Mouse (Mus musculus) R1 (cell line): ENCODE measurements at regions not wholly inside any gene's neighbourhood (a gene's known extent, or its start where the extent isn't known, plus 50 kb on each side); places are given as distances from the start of the nearest gene placed in this dataset.
A peak's percentile ranks its signal among the peaks of the same experiment; 100 is the strongest.

Experiments used
- DNase-seq: peaks from one replicate; pipeline ENCODE4 v3.0.0-alpha.2; 2018; ENCODE audit warnings: low read depth, low spot score

GRCm38 (mm10) chr3:149360164-149360563 lies 369.8 kb upstream of the Adgrl2 start:
- DNase-seq = no peak

DNA sequence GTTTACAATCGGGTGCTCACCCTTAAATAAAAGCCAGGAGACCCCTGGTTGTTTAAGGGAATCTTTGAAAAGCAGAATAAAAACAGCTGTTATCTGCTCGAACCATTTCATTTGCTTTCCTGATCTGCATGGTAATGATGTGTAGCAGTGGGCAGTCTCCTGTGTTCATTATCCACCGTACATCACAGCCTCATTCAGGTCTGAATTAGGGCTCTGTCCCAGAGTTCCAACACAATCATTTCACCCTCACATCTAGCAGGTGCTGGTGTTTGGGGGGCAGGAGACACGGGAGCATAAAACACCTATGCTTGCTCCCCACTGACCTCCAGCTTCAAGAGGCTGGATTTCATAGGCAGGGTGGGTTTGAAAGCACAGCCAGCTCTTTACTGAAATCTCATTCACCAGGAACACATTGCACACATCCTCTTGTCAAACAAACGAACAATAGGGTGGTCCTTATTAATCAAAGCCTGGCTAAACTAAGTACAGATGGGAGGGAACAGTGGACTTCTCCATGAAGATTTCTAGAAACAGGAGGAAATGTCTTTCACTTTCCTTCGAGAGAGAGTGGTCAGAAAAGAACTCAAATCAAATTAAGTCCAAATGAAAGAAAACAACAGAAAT lies 368.3 kb upstream of the Adgrl2 start:
- no peak for DNase-seq

DNA sequence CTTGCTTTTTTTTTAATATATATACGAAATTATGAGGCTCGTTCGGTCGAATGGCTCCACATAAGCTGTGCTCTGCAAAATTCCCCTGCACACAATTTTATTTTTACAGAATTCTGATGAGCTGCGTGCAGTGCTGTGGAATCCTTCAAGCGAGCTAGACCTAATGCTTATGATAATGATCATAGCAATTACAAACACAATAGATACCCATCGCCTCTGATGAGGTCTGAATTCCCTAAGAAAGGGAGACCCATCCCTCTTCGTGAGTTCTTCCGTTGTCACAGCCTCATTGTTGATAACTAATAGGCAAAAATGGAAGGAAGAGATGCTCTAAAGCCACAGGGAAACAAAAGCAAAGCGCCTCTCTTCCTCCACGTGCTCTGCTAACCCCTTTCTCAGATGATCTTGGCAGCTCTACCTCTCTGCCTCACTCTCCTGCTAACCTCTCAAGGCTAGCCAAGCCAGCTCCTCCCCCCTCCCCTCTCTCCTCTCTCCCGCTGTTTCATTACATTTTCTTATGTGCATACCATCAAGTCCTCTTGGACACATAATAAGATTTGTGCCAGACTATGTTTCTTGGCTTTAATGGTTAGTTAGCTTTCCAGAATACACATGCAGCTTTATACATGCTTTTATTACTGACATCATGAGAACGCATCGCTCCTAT lies 367.7 kb upstream of the Adgrl2 start:
- DNase-seq = peak; percentile 44

GRCm38 (mm10) chr3:149357121-149357520 lies 366.8 kb upstream of the Adgrl2 start:
- DNase-seq = no peak

GRCm38 (mm10) chr3:149355362-149355761 lies 365.0 kb upstream of the Adgrl2 start:
- DNase-seq = peak; percentile 29

- DNase-seq = no peak
Observed at GRCm38 (mm10) chr3:149353958-149354357, 363.6 kb upstream of the Adgrl2 start.

DNA sequence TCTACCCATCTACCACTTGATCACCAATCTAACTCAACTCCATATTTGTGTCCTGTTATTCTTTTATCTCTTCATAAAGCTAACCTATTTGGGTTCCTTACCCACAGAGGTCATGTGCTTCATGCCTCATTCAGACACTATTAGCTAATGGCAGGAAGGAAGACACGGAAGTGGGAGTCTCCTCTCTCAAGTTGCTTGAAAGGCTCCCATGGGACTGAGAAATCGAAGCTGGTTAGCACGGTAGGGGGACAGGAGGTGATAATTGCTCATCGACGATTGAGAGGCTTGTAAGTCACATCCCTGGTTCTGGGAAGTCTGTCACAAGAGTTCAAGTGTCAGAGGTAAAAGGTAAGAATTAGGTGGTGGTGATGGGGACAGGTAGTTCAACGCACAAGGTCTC lies 362.2 kb upstream of the Adgrl2 start:
- DNase-seq = no peak

GRCm38 (mm10) chr3:149349731-149350130 lies 359.4 kb upstream of the Adgrl2 start:
- no peak for DNase-seq

DNA sequence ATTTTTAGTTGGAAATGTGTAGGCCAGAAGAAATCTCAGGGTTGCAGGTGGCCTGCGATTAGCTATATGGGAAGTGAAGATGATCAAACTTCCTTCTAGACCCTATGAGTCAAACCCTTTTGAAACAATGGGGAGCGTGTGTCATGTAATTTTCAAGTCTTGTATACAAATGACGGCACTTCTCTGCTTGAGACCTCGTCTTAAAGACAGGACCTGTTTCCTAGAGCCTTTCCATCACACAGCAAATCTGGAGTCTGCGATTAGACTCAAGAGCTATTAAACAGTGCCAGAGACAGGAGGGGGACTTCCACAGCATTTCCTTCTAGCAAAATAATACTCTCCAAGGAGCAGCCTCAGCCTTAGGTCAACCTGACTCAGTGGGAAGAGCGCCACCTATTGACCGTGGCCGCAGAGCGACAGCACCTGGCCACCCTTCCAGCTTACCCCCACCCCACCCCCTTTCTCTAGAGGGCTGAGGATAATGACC lies 358.9 kb upstream of the Adgrl2 start:
- DNase-seq = peak; percentile 50

DNA sequence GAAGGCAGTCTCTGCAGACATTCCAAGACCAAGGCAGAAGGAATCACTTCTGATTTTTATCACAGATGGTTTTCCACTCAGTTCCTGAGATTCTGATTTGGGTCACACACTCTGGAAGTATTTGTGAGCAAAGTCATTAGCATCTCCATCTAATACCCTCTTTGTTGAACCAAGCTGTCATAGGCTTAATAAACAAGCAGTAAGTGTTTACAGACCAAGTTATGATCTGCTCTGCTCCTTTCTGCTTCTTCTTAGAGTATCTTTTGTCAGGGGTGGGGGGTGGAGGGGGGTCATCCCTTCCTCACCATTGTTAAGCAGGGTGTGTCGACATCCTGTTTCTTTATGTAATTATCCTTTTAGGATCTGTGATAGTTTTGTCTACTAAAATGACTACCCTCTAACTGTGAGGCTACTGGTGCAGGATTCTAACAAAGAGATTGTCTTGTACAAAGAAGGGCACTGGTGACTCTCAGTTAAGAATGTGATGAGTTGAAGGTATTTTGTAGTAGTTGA lies 358.2 kb upstream of the Adgrl2 start:
- no peak for DNase-seq

- peak; percentile 43 for DNase-seq
Observed at GRCm38 (mm10) chr3:149347241-149347992, 357.1 kb upstream of the Adgrl2 start.

- DNase-seq = no peak
Observed at GRCm38 (mm10) chr3:149342511-149342910, 352.2 kb upstream of the Adgrl2 start.

DNA sequence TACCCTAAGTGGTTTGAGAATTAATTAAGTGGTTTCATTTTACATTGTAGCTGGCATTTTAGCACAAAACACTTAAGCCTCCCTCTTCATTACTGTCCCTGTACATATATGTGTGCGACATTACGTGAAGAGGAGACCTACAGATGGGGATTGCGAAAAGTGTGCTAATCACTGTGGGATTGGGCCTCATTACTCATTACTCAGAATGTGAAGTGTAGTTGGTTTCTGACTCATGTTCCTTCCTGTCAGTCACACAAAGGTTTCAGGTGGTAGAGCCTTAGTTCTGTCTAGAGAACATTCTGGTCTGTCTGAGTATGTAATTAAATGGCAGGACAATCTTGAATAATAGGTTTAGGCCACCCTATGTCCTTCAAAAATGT lies 349.0 kb upstream of the Adgrl2 start:
- DNase-seq = no peak

- no peak for DNase-seq
Observed at GRCm38 (mm10) chr3:149338684-149339373, 348.5 kb upstream of the Adgrl2 start.

GRCm38 (mm10) chr3:149335259-149335658 lies 344.9 kb upstream of the Adgrl2 start:
- no peak for DNase-seq

DNA sequence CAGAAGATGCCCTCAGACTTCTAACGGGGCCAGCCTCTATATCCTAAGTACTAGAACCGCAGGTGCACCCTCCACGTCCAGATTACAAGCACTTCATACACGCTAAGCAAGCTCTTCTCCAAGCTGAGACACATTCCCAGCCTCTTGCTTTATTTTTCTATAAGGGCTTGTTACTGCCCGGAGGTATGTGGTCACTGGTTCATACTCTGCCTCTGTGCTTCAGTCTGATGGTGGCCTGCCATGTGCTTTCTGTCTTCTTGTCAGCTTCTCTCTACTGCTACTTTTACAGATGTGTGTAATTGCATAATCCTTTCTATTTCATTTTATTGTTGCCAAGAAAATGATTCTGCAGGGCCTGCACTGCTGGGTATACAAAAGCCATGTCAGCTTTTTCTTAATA lies 343.3 kb upstream of the Adgrl2 start:
- DNase-seq = no peak

- no peak for DNase-seq
Observed at GRCm38 (mm10) chr3:149333131-149333530, 342.8 kb upstream of the Adgrl2 start.

DNA sequence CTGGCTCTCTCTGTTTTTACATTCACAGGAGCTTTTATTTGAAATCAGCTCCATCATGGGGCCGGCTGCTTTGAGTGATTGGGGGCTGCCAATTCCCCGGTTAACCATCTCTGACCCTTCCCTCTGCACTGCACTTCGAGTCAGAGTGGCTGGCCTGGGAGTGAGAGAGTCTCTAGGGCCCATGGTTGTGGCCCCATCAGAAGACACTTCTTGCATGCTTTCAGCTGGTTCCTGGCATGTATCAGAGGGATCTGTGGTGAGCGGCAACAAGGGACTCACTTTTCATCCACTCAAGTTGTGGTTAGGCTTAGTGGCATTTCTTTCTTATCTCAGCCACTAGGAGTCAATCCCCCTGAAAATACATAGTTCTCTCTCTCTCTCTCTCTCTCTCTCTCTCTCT lies 341.8 kb upstream of the Adgrl2 start:
- DNase-seq = no peak

- no peak for DNase-seq
Observed at GRCm38 (mm10) chr3:149331251-149331960, 341.1 kb upstream of the Adgrl2 start.

GRCm38 (mm10) chr3:149330716-149331115 lies 340.4 kb upstream of the Adgrl2 start:
- DNase-seq = peak; percentile 34

DNA sequence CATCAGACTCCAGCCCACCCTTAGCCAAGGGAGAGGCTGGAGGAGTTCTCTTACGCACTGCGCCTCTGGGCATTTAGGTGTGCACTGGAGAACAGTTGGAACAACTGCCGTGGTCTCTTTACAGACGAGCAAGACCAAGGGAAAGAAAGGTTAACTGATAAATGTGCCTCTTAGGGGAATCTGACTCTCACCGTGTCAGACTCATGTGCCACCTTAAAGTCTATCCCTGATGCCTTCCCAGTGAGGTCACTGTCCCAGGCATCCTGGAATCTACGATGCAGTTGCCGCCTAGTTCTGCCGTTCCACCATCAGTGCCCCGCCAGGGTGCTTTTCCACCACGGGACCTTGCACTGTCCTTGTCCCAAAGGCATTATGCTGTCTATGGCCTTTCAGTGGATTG lies 339.7 kb upstream of the Adgrl2 start:
- peak; percentile 36 for DNase-seq
